Mouse (Mus musculus): ENCODE measurements around the gene Phlpp2. TPM values are rescaled to one million over a fixed set of nuclear protein-coding genes. Genes with fewer than 3 reads are reported as not detected.

Phlpp2 gene
- polyA plus RNA-seq, 1 experiment: 8.8 TPM

GRCm38 (mm10) chr8:109982386-109983105, 114.2 kb downstream of the Phlpp2 start:
- no peak overlapping the region for H3K4me3 ChIP-seq (ENCODE audit: insufficient read depth, low read length)
- TF ChIP-seq CTCF (IDR thresholded peaks at IDR 0.05; ENCODE audit: borderline replicate concordance, insufficient read depth, low read length) (no peak), POLR2A (IDR thresholded peaks at IDR 0.05; ENCODE audit: low read depth, low read length) (no peak)
- H3K27ac ChIP-seq (ENCODE audit: insufficient read depth, low read length): no peak overlapping the region
- no peaks in the 10 kb centered on the region for H3K4me1 ChIP-seq (ENCODE audit: control insufficient read depth, insufficient read depth, low read length)

- H3K27ac ChIP-seq (ENCODE audit: insufficient read depth, low read length): no peak overlapping the region
- H3K4me1 ChIP-seq (ENCODE audit: control insufficient read depth, insufficient read depth, low read length): no peaks in the 10 kb centered on the region
- no peak overlapping the region for H3K4me3 ChIP-seq (ENCODE audit: insufficient read depth, low read length)
- TF ChIP-seq CTCF (IDR thresholded peaks at IDR 0.05; ENCODE audit: borderline replicate concordance, insufficient read depth, low read length) (no peak), POLR2A (IDR thresholded peaks at IDR 0.05; ENCODE audit: low read depth, low read length) (no peak)
These were observed 115.6 kb downstream of the Phlpp2 start for GRCm38 (mm10) chr8:109983944-109984343.

DNA sequence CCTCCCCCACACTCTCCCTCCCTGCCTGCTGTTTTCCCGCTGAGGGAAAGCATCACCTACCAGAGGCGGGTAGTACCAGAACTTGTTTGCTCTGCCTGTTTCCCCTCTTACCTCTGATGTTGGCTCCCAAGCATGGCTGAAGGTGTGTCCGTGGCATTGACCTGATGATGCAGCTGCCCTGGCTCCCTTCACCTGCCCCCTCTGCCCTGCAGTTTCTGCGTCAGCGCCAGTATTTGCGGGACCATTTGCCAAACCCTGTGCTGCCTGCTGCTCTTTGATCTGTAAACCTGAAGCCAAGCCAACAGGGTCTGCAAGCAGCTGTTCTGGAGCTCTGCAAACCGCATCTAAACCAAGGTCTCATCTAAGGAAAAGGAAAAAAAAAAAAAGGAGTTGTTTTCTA, 118.0 kb downstream of the Phlpp2 start:
- TF ChIP-seq POLR2A (IDR thresholded peaks at IDR 0.05; ENCODE audit: low read depth, low read length): no peak
- no peak for TF ChIP-seq CTCF (IDR thresholded peaks at IDR 0.05; ENCODE audit: borderline replicate concordance, insufficient read depth, low read length)
- H3K27ac ChIP-seq (ENCODE audit: insufficient read depth, low read length): no peak overlapping the region
- no peak overlapping the region for H3K4me3 ChIP-seq (ENCODE audit: insufficient read depth, low read length)
- no peaks in the 10 kb centered on the region for H3K4me1 ChIP-seq (ENCODE audit: control insufficient read depth, insufficient read depth, low read length)

DNA sequence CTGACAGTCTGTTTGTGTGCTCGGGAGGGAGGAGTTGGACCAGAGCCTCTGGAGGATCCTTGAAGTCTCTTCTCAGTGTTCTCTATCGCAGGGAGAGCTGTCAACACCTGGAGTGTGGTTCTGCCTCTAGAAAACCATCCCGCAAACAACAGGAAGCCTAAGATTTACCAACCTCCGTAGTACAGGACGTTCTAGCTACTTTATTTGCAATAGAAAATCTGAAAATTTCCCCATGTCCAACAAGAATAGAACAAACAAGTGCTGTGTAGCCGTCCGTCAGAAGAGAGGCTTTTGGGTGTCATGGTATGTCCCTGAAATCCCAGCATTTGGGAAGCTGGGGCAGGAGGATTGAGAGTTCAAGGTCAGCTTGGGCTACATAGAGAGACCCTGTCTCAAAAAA, 119.4 kb downstream of the Phlpp2 start:
- H3K4me3 ChIP-seq (ENCODE audit: insufficient read depth, low read length): no peak overlapping the region
- H3K4me1 ChIP-seq (ENCODE audit: control insufficient read depth, insufficient read depth, low read length): no peaks in the 10 kb centered on the region
- no peak for TF ChIP-seq POLR2A (IDR thresholded peaks at IDR 0.05; ENCODE audit: low read depth, low read length)
- no peak for TF ChIP-seq CTCF (IDR thresholded peaks at IDR 0.05; ENCODE audit: borderline replicate concordance, insufficient read depth, low read length)
- H3K27ac ChIP-seq (ENCODE audit: insufficient read depth, low read length): no peak overlapping the region

DNA sequence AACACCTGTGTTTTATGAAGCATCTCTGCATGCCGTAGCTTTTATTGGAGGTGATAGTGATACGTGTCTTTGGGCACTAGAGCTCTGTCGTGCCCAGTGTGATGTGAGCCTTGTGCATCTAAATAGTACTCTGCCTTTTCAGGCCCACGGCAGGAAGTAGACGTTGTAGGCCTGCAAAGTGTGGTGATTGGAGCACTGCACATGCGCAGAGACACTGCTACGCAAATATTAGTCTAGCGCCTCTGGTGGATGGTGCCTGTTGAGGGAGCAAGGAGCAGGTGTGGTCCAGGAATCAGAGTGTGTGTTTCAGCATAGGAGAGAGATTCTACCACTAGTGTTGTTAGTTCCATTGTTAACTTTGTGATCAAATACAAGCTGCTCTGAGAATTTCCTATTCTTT, 120.8 kb downstream of the Phlpp2 start:
- H3K27ac ChIP-seq (ENCODE audit: insufficient read depth, low read length): no peak overlapping the region
- H3K4me1 ChIP-seq (ENCODE audit: control insufficient read depth, insufficient read depth, low read length): no peaks in the 10 kb centered on the region
- no peak overlapping the region for H3K4me3 ChIP-seq (ENCODE audit: insufficient read depth, low read length)
- TF ChIP-seq CTCF (IDR thresholded peaks at IDR 0.05; ENCODE audit: borderline replicate concordance, insufficient read depth, low read length) (no peak), POLR2A (IDR thresholded peaks at IDR 0.05; ENCODE audit: low read depth, low read length) (no peak)

DNA sequence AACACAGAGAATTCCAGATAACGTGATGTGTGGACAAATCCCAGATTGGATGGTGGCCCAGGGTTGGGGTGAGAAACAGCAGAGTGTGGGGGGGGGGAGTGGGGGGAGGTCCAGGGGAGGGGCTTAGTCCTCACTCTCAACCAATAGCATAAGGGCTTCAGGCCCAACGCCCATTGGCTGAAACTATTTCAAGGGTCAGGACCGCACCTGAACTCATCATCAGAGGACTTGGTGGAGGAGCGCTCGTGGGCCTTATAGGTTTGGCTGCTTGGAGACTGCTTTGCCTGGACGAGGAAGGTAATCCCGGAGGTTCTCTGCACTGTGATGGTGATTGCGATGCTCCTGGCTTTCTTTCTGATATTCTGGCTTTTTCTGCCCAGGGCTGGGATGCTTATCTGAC, 121.9 kb downstream of the Phlpp2 start, which contains the start of gene Tat:
Tat (plus strand) TSS at position 214 of the 400 bp plus-strand sequence.
- Histone ChIP-seq H3K4me3 (ENCODE audit: insufficient read depth, low read length) (no peak within 1 kb of the TSS), H3K27ac (ENCODE audit: insufficient read depth, low read length) (no peak within 1 kb of the TSS), H3K4me1 (ENCODE audit: control insufficient read depth, insufficient read depth, low read length) (no peaks in the 10 kb centered on the region)
- no peak for TF ChIP-seq CTCF (IDR thresholded peaks at IDR 0.05; ENCODE audit: borderline replicate concordance, insufficient read depth, low read length)
- no peak for TF ChIP-seq POLR2A (IDR thresholded peaks at IDR 0.05; ENCODE audit: low read depth, low read length)

- H3K27ac ChIP-seq (ENCODE audit: insufficient read depth, low read length): no peak overlapping the region
- H3K4me1 ChIP-seq (ENCODE audit: control insufficient read depth, insufficient read depth, low read length): no peaks in the 10 kb centered on the region
- TF ChIP-seq POLR2A (IDR thresholded peaks at IDR 0.05; ENCODE audit: low read depth, low read length): no peak
- TF ChIP-seq CTCF (IDR thresholded peaks at IDR 0.05; ENCODE audit: borderline replicate concordance, insufficient read depth, low read length): no peak
- no peak overlapping the region for H3K4me3 ChIP-seq (ENCODE audit: insufficient read depth, low read length)
These were observed 123.8 kb downstream of the Phlpp2 start for GRCm38 (mm10) chr8:109992166-109992565.

DNA sequence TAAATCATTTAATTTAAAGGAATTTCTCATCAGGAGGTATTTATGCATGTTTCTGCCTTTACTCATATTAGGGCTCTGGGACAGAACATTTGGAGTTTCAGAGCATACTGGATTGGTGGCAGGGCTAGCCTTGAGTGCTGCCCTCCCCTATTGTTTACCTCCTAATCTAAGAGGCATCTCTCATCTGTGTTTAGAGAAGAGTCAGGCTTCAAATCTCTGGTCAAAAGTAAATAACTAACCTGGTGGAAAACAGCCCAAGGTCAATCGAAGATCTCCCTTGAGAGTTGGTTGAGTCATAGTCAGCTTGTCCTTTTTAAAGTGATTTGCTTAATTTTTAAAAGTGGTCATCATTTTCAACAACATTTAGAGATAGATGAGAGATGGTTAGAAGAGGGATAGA, 124.6 kb downstream of the Phlpp2 start:
- no peak overlapping the region for H3K4me3 ChIP-seq (ENCODE audit: insufficient read depth, low read length)
- H3K4me1 ChIP-seq (ENCODE audit: control insufficient read depth, insufficient read depth, low read length): no peaks in the 10 kb centered on the region
- no peak overlapping the region for H3K27ac ChIP-seq (ENCODE audit: insufficient read depth, low read length)
- TF ChIP-seq CTCF (IDR thresholded peaks at IDR 0.05; ENCODE audit: borderline replicate concordance, insufficient read depth, low read length) (no peak), POLR2A (IDR thresholded peaks at IDR 0.05; ENCODE audit: low read depth, low read length) (no peak)

Other genes starting within 250 kb of the Phlpp2 start
- gene Ist1, start 175.3 kb upstream of the Phlpp2 start, polyA plus RNA-seq (2011; ENCODE audit: insufficient read length, low read depth, missing spikeins): 72.9 and 74.4 TPM in 2 replicates
- gene Zfp821, start 163.0 kb upstream of the Phlpp2 start, polyA plus RNA-seq (2011; ENCODE audit: insufficient read length, low read depth, missing spikeins): 10.9 and 14.6 TPM in 2 replicates
- 25.3 and 32.0 TPM in 2 replicates for gene Atxn1l, start 130.8 kb upstream of the Phlpp2 start, polyA plus RNA-seq (2011; ENCODE audit: insufficient read length, low read depth, missing spikeins)
- 71.7 and 77.2 TPM in 2 replicates for gene Ap1g1, start 90.0 kb upstream of the Phlpp2 start, polyA plus RNA-seq (2011; ENCODE audit: insufficient read length, low read depth, missing spikeins)
- not detected in 2 replicates for gene Marveld3, start 93.7 kb downstream of the Phlpp2 start, polyA plus RNA-seq (2011; ENCODE audit: insufficient read length, low read depth, missing spikeins)
- not detected in 2 replicates for gene Tat, start 121.9 kb downstream of the Phlpp2 start, polyA plus RNA-seq (2011; ENCODE audit: insufficient read length, low read depth, missing spikeins)
- gene Chst4, start 171.2 kb downstream of the Phlpp2 start, polyA plus RNA-seq (2011; ENCODE audit: insufficient read length, low read depth, missing spikeins): not detected in 2 replicates
- 2.3 and 2.8 TPM in 2 replicates for gene Zfp612, start 211.2 kb downstream of the Phlpp2 start, polyA plus RNA-seq (2011; ENCODE audit: insufficient read length, low read depth, missing spikeins)
- gene Gm21964, start 232.7 kb downstream of the Phlpp2 start, polyA plus RNA-seq (2011; ENCODE audit: insufficient read length, low read depth, missing spikeins): not detected in 2 replicates
- not detected in 2 replicates for gene Gm17720, start 234.2 kb downstream of the Phlpp2 start, polyA plus RNA-seq (2011; ENCODE audit: insufficient read length, low read depth, missing spikeins)